Mouse (Mus musculus) olfactory bulb, adult 2 months (tissue): Measurements from ENCODE around the gene Eipr1.

ENCODE experiments used
- CTCF ChIP-seq: fragments of 200-500 bp; IDR thresholded peaks from 2 replicates; pipeline ENCODE4 v1.5.1; 2012; ENCODE audit warnings: low read depth, mild to moderate bottlenecking, low read length, moderate library complexity; ENCODE audit not compliant: insufficient read depth
- POLR2A ChIP-seq: fragments of 200-500 bp; IDR thresholded peaks from 2 replicates; pipeline ENCODE4 v1.6.1; 2012; ENCODE audit warnings: mild to moderate bottlenecking, low read depth, low read length, moderate library complexity; ENCODE audit not compliant: insufficient read depth

DNA sequence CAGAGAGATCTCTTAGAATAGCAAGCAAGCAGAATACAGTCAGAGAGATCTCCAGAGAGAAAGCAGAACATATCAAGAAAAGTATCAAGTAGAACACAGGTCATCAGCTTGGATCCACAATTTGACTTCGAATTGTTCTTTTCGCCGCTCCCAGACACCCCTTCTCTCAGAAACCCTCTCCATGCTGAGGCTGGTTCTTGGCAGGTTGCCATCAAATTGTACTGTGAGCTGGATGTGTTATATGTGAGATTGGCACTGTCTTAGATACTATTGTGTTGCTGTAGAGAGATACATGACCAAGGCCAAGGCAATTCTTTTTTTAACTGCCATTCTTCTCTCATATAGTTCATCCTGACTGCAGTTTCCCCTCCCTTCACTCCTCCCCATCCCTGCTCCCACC lies 43.4 kb downstream of the Eipr1 start:
- TF ChIP-seq POLR2A (no peak), CTCF (no peak)
